Mouse (Mus musculus) urinary bladder, postnatal 14 days (tissue): ENCODE results near the gene Ptprt.
A peak's percentile ranks its signal among the peaks of the same experiment; 100 is the strongest.

Experiments
- DNase-seq: peaks from one replicate; pipeline ENCODE4 v3.0.0; 2021; ENCODE audit warnings: low spot score

Ptprt gene

GRCm38 (mm10) chr2:161668302-161668986 lies 992.5 kb downstream of the Ptprt start:
- DNase-seq = no peak

GRCm38 (mm10) chr2:161661912-161662311 lies 999.0 kb downstream of the Ptprt start:
- DNase-seq = no peak

DNA sequence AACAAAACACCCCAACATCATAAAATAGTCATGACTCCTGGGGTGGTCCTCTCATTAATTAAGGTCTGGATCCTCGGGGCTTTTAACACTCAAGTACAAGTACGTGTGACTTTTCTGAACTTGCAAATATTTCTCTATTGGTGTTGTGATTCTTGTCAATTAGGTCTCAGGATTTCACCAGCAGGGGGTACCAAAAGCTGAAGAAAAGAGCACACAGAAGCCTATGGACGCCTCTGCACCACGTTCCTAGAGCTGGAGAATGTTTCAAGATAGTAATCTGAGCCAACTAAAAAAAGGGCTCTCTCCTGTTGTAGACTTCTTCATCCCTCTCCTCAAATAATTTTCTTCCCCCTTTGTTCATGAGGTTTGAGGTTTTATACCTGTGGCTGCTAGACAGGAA lies 1000.1 kb downstream of the Ptprt start:
- peak; percentile 12 for DNase-seq

- no peak for DNase-seq
These were observed 1003.9 kb downstream of the Ptprt start for GRCm38 (mm10) chr2:161657046-161657445.

GRCm38 (mm10) chr2:161656632-161657031 lies 1004.3 kb downstream of the Ptprt start:
- DNase-seq = no peak

GRCm38 (mm10) chr2:161640805-161641204 lies 1020.1 kb downstream of the Ptprt start:
- no peak for DNase-seq

DNA sequence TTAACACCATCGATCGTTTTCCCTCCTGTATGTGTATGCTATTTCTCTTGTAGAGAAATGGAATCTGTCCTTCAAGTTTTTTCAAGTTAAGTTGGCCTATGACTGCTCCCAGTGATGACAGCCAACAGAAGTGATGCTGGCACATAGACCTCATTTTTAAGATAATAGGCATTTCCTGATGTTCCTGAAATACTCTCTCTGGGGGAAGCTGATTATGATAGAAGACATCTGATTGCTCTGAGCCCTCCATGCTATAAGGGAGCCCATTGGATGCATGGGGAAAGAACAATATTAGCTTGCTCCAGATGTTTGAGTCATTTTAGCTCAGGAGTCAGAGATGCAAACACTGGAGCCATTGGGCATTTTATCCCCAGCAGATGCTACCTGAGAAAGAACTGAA lies 1026.9 kb downstream of the Ptprt start:
- no peak for DNase-seq

- no peak for DNase-seq
These were observed 1035.1 kb downstream of the Ptprt start for GRCm38 (mm10) chr2:161625896-161626295.

- no peak for DNase-seq
These were observed 1052.5 kb downstream of the Ptprt start for GRCm38 (mm10) chr2:161608401-161608800.

DNA sequence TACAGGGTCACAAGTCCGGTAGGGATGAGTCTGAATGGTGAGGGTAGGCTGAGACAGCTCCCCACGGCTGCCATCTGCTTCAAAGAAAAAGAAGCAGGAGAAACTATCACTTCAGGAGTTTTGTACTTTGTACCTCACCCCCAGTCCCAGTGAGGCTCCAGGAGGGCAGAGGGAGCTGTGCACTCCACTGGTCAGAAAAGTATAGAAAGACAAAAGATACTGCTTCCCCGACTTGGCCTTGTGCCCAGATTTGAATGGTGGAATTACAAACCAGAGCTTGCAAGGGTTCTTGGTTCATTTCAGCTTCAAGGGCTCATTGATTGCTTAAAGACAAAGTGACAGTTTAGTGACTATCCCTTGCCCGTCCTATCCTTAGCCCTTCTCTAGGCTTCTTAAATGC lies 1053.6 kb downstream of the Ptprt start:
- no peak for DNase-seq

DNA sequence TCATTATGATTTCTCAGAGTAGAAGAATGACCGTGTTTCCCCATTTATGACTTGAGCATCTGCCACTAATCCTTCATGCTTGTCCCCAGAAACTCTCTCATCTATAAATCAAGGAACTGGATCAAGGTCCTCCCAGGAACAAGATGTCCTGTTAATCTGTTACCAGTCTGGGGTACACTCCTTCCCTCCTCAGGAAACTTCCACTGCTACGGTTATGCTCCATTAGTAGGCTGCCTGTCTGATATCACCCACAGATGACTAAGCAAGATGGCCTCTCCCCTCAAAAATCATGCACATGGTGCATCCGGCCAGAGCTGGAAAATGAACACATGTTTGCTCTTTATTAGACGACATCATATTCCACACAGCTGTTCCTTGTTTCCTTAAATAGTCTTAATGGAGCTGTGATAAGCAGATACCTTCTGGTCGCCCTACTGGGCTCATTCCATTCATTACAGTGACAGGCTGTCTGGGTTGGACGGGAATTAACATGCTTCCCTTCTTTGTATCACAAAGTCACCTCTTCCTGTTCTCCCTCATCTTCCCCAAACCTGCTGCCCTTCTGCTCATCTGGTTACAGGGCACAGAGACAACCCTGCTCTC lies 1060.6 kb downstream of the Ptprt start:
- DNase-seq = no peak

GRCm38 (mm10) chr2:161593391-161594152 lies 1067.4 kb downstream of the Ptprt start:
- peak; percentile 9 for DNase-seq

DNA sequence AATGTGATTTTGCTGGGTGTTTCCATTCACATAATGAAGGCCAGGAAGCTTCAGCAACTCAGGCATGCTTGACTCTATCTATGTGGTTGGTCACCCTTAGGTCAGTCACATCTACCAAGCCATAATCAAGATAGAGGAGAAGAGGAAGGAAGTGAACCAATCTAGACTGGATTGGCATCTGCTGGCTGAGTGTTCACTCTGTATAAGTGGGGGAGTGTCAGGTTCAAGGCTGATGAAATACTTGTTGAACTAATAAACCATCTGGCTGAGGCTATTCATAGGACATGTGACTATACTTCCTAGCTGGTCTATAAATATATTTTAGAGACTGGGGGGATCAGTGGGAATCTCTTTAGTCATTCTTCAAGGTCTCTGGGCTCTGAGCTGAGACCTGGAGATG lies 1086.5 kb downstream of the Ptprt start:
- DNase-seq = no peak

- no peak for DNase-seq
These were observed 1088.7 kb downstream of the Ptprt start for GRCm38 (mm10) chr2:161572201-161572600.

GRCm38 (mm10) chr2:161570236-161570995 lies 1090.5 kb downstream of the Ptprt start:
- peak; percentile 9 for DNase-seq

GRCm38 (mm10) chr2:161561502-161561901 lies 1099.4 kb downstream of the Ptprt start:
- peak; percentile 26 for DNase-seq

GRCm38 (mm10) chr2:161557874-161558273 lies 1103.1 kb downstream of the Ptprt start:
- no peak for DNase-seq

GRCm38 (mm10) chr2:161553651-161554050 lies 1107.3 kb downstream of the Ptprt start:
- DNase-seq = peak; percentile 4

DNA sequence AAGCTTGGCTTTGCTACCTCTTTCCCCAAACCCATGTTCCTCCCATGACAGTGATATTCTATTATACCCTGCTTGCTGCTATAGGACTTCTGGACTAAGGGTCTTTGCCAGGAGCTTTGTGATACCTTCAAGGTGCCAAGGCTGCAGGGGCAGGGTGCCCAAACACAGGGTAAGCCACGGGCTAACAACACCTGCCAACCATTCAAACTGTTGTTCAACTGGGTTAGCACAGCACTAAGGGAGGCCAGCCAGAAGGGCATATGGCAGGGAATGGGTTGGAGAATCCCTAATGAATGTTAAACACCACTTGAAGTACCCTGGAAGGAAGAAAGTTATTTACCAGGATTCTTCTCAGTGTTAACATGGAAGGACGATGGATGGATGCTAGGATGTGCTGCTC lies 1108.9 kb downstream of the Ptprt start:
- DNase-seq = no peak

DNA sequence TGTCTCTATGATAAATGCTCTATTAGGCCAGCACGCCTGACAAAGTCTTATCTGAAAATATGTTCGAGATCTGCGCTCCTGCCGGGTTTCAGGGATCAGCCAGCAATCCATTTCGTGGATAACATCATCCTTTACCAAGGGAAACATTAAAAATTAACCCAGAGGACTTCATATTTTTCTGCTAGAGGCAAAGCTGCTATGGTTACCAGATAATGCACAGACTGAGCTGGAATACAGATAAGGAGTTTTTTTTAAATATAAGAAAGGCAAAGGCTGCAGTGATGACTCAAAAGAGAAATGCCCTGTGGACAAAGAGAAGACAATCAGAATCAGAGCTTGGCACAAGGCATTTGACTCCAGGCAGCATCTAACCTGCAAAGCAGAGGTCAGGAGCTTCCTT lies 1111.4 kb downstream of the Ptprt start:
- no peak for DNase-seq

DNA sequence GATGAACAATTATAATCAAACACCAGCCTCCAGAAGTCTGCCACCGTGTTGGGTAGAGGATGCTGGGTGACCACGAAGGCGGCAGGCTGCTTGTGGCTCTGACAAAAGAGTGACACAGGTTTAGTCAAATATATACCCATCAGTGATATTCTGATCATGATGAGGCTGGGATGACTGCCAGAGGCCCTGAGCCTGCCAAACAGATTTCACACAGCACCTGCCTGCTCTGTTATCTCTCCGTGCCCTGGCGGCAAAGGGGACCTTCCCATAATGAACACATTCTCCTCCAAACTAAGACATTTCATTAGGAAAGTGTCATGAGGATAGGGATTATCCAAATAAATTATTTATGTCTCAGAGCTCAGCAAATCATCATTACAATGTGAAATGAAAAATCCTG lies 1113.6 kb downstream of the Ptprt start:
- no peak for DNase-seq

GRCm38 (mm10) chr2:161545406-161545805 lies 1115.5 kb downstream of the Ptprt start:
- peak; percentile 26 for DNase-seq
